Mouse (Mus musculus): ENCODE results near the gene Mfap2.

GRCm38 (mm10) chr4:141014114-141014513 is 3.9 kb downstream of the Mfap2 start:
- no peak for TF ChIP-seq POLR2A (IDR thresholded peaks at IDR 0.05; ENCODE audit: control insufficient read depth, low read depth, low read length)
- TF ChIP-seq CTCF (IDR thresholded peaks at IDR 0.05; ENCODE audit: control insufficient read depth, insufficient read depth, insufficient replicate concordance, low read depth, low read length) = no peak
